Mouse (Mus musculus): ENCODE results near the gene Trio. TPM values are rescaled to one million over a fixed set of nuclear protein-coding genes. Genes with fewer than 3 reads are reported as not detected.

Gene Trio
- polyA plus RNA-seq, 1 experiment from 2014 or later: 39.5 TPM

DNA sequence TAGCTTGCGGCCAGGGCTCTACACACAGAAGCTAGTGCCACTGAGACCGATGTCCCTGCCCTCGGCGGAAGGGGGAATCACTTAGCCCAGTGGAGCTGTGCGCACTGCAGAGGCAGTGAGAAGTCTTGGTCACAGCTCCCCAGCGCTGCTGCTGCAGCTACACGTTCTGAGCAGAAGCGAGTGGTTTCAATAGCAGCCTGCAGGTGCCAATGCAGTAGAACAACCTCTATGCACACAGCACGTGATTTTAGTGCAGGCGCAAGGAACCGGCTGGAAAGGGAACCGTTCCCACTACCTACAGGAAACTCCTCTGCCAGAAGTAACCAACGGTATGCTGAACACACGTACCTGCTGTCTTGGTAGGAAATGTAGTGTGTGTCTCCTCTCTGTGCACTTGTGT lies 165.2 kb downstream of the Trio start:
- Histone ChIP-seq H3K27ac (0 out of 2 replicates have a peak overlapping the region, but pooled peaks have one; percentile 1), H3K4me2 (no peak overlapping the region), H3K9ac (no peak overlapping the region), H3K9me3 (no peaks in the 10 kb centered on the region), H3K4me1 (replicated peaks) (peaks cover 40% of the 10 kb centered on the region), H3K36me3 (peaks cover 43% of the 10 kb centered on the region), H3K27me3 (no peaks in the 10 kb centered on the region), H3K4me3 (no peak overlapping the region)
- ATAC-seq (ENCODE audit: low FRiP score): no peak
- WGBS: 92% methylated on average over 14 of the region's 14 CpGs

DNA sequence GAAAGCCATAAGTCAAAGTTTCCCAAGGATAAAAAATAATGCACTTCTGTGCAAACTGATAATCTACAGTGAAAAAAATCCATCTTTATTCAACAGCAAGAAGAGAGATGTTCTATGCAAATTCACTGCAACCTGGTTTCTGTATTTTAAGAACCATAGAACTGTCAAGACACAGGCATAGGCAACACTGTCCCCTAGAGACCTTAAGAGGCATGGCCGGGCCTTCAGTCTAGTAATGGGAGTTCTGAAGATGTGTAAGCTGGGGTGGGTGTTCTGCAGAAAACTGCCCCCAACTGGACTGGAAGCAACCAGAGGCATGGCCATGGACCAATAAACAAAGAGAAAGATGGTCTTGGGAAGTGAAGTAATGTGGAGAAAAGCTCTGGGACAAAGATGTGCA lies 166.1 kb downstream of the Trio start:
- ATAC-seq (ENCODE audit: low FRiP score): no peak
- 81% methylated on average over 1 of the region's 1 CpGs for whole genome bisulfite sequencing

DNA sequence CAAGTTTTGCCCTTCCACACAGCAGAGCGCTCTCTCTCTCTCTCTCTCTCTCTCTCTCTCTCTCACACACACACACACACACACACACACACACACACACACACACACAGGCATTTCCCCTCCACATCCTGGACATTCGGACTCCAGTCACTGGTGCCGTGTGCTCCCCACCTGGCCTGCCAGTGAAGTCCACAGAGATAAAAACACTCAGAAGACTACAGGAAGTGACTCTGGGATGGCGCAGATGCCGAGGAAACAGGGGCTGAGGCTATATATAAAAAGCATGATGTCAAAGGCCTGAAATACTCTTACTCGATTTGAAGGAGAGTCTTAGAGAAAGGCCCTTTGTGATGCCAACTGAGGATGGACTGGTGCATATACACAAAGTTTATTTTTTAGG lies 166.5 kb downstream of the Trio start:
- no peaks in the 10 kb centered on the region for H3K27me3 ChIP-seq
- ATAC-seq (ENCODE audit: low FRiP score): no peak
- 85% methylated on average over 6 of the region's 6 CpGs for WGBS

More for the DNA sequence above, 166.1 kb downstream of the Trio start:
- Histone ChIP-seq H3K4me2 (no peak overlapping the region), H3K9me3 (no peaks in the 10 kb centered on the region), H3K27me3 (no peaks in the 10 kb centered on the region), H3K36me3 (peaks cover 45% of the 10 kb centered on the region), H3K4me3 (no peak overlapping the region), H3K9ac (no peak overlapping the region), H3K4me1 (replicated peaks) (peaks cover 44% of the 10 kb centered on the region), H3K27ac (no peak overlapping the region; the same call in 1 of the 2 replicates)

DNA sequence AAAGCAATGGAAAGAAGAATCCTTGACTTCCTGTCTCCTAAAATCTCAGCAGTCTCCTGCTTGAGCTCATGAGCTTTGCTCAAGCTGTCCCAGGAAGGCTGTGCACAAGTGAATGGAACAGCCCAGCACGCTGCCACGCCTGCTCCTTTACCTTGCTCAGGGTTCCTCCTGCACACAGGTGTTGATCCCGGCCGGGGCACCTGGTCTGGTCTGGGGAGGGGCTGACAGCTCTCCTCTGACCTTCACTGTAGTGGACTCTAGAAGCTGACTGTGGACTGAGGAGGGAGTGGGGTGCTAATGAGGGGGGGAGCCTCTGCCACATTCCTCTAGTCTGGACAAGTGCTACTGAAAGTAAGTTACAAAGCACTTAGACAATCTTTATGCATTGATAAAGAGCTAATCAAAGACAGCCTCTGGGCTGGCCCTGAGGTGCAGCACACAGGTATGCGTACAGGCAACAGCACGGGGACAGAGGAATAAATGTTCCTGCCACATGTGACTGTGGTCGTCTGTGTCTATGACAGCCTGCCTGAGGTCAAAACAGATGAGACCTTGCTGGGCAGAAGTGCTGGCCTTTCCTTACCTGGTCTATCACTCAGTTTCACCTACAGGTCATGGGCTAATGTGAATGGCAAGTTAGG lies 167.3 kb downstream of the Trio start:
- Histone ChIP-seq H3K27me3 (no peaks in the 10 kb centered on the region), H3K4me3 (no peak overlapping the region), H3K27ac (no peak overlapping the region), H3K9ac (no peak overlapping the region), H3K36me3 (peaks cover 49% of the 10 kb centered on the region), H3K4me1 (replicated peaks) (peaks cover 44% of the 10 kb centered on the region), H3K4me2 (no peak overlapping the region), H3K9me3 (no peaks in the 10 kb centered on the region)
- ATAC-seq (ENCODE audit: low FRiP score): no peak
- WGBS: 86% methylated on average over 7 of the region's 7 CpGs

More for the DNA sequence above, 166.5 kb downstream of the Trio start:
- Histone ChIP-seq H3K4me2 (no peak overlapping the region), H3K9ac (no peak overlapping the region), H3K36me3 (peaks cover 45% of the 10 kb centered on the region), H3K27ac (no peak overlapping the region), H3K4me3 (no peak overlapping the region), H3K4me1 (replicated peaks) (peaks cover 44% of the 10 kb centered on the region), H3K9me3 (no peaks in the 10 kb centered on the region)

DNA sequence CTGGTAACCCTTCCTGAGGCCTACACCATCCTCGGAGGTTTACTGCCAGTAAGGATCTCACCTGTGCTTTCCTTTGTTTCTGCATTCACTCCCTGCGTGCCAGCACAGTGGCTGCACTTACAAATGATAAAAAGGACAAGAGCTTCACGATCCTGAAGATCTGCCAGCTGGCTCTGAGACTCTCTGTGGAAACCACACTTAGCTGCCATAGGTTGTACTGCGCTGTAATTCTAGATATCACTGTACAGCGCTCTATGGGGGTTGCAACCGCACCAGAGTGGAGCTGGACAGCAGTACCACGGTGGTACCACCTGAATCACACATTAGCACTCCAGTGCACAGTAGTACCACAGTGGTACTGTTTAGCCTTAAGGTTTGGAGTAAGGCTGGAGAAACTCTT lies 168.4 kb downstream of the Trio start:
- Histone ChIP-seq H3K9me3 (no peaks in the 10 kb centered on the region), H3K9ac (no peak overlapping the region), H3K4me3 (no peak overlapping the region), H3K27ac (no peak overlapping the region), H3K36me3 (peaks cover 53% of the 10 kb centered on the region), H3K4me2 (no peak overlapping the region), H3K4me1 (replicated peaks) (peaks cover 38% of the 10 kb centered on the region), H3K27me3 (no peaks in the 10 kb centered on the region)
- 91% methylated on average over 7 of the region's 7 CpGs for WGBS
- no peak for ATAC-seq (ENCODE audit: low FRiP score)

DNA sequence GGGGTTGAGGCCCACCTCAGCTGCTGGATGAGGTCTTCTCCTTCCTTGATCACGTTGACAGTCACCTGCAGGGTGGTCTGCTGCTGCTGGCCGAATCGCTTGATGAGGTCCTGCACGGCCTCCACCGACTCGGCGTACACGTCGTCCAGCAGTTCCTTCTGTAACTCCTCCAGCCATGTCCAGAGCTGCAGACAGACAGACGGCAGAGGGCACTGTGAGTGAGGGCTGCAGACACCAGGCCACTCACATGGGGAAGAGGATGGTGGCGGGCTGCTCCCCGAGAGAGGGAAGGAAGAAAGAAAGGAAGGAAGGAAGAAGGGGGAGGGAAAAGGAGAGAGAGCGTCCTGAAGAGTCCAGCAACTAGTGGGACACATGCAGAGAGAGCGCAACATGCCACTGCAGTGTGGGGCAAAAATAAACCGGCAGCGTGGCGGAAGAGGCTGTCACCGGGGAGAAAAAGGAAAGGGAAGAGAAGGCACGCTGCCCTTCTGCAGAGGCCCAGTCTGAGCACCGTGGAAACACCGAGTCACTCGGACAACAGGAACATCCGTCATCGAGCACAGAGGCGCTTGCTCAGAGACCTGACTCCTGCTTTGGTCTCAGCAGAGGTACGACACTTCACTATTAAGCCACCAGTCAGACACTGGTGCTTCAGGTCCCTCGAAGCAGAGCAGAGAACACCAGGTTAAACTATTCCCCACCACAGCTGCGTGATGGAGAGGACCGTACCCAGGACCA lies 169.4 kb downstream of the Trio start:
- peak overlapping the region; percentile 1; the same call in 1 of the 2 replicates for H3K27ac ChIP-seq
- H3K36me3 ChIP-seq: peaks cover 55% of the 10 kb centered on the region
- no peak overlapping the region for H3K4me3 ChIP-seq
- H3K27me3 ChIP-seq: no peaks in the 10 kb centered on the region
- peak overlapping the region; percentile 3; the same call in 1 of the 2 replicates for H3K9ac ChIP-seq
- 57% methylated on average over 29 of the region's 29 CpGs for WGBS
- no peaks in the 10 kb centered on the region for H3K9me3 ChIP-seq
- H3K4me2 ChIP-seq: no peak overlapping the region
- ATAC-seq (ENCODE audit: low FRiP score): no peak
- H3K4me1 ChIP-seq (replicated peaks): peaks cover 37% of the 10 kb centered on the region

DNA sequence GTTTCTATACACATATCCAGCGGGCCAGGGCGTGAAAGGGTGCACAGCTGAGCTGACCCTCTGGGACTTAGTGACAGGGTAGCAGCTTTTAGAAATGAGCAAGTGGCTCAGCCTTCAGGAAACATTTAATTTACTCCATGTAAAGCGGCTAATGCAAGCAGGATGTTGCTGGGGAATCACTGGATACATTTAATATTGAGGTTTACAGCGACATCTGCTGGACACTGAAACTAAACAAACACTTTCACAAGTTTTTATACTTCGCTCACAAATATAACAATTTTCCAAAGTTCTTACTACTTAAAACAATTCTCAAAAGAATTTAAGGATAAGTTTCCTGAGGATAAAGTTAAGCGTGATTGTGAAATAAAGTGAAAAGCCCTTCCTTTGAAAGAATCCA lies 174.3 kb downstream of the Trio start:
- Histone ChIP-seq H3K4me3 (no peak overlapping the region), H3K27ac (no peak overlapping the region), H3K9ac (no peak overlapping the region), H3K9me3 (no peaks in the 10 kb centered on the region), H3K4me2 (no peak overlapping the region), H3K27me3 (no peaks in the 10 kb centered on the region), H3K36me3 (peaks cover 94% of the 10 kb centered on the region), H3K4me1 (replicated peaks) (peaks cover 10% of the 10 kb centered on the region)
- no peak for ATAC-seq (ENCODE audit: low FRiP score)
- WGBS: 81% methylated on average over 6 of the region's 6 CpGs

DNA sequence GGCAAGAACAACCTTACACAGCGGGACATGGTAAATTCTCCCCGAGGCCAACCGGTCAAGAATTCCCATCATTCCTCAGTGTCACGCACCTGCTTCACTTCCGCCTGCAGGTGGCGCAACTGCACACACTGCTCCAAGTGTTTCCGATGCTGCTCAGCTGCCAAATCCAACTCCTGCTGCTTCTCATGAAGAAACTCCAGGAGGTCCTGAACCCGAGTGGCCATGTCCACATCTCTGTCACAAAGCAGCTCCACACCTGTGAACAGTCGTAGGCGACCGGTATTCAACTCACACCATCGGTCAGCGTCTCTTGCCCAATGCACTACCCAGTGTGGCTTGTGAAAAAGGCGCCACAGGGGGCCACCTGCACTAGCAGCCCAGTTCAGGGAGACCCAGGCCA lies 174.7 kb downstream of the Trio start:
- Histone ChIP-seq H3K9me3 (no peaks in the 10 kb centered on the region), H3K4me3 (no peak overlapping the region), H3K27ac (no peak overlapping the region), H3K27me3 (no peaks in the 10 kb centered on the region), H3K9ac (no peak overlapping the region), H3K4me2 (no peak overlapping the region), H3K36me3 (peaks cover 94% of the 10 kb centered on the region), H3K4me1 (replicated peaks) (peaks cover 6% of the 10 kb centered on the region)
- WGBS: 89% methylated on average over 14 of the region's 14 CpGs
- ATAC-seq (ENCODE audit: low FRiP score): no peak

DNA sequence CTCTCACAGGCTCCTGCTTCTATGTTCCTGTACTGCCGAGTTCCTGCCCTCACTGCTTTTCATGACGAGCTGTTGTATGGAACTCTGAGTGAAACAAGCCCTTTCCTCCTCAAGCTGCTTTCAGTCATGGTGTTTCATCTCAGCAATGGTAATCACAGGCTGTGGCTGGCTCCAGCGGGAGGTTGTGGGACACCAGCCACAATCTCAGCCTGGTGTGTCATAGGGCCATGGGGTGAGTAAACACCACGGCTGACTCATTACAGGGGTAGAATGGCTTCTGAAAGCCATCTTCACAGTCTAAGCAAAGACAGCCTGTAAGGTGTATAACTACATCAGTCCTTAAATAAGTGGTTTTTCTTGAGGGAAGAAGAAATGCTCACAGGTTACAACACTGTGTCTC lies 175.7 kb downstream of the Trio start:
- H3K4me1 ChIP-seq (replicated peaks): 0 out of 2 replicates have a peak, but pooled peaks cover 2% of the 10 kb centered on the region
- H3K27ac ChIP-seq: no peak overlapping the region
- no peak overlapping the region for H3K4me2 ChIP-seq
- H3K9ac ChIP-seq: no peak overlapping the region
- no peak overlapping the region for H3K4me3 ChIP-seq
- peaks cover 96% of the 10 kb centered on the region for H3K36me3 ChIP-seq
- no peaks in the 10 kb centered on the region for H3K9me3 ChIP-seq
- 98% methylated on average over 4 of the region's 4 CpGs for WGBS
- ATAC-seq (ENCODE audit: low FRiP score): no peak
- H3K27me3 ChIP-seq: no peaks in the 10 kb centered on the region

DNA sequence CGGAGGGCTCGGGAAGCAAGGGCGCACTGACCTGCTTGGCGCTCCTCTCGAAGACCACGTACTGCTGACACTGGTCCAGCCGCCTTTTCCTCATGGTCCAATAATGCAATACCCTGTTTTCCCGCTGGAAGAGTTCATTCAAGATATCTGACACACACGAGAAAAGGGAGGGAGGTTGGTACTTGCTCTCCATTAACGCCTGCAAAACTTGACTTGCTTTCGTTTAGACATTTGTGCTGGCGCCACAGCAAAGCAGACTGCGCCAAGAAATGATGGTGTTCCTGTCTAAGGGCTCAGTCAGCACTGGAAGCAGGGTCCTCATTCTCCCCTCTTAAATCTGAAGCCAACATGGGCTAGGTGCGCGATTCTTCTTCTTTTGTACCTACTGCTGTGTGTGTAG lies 184.0 kb downstream of the Trio start:
- H3K9me3 ChIP-seq: no peaks in the 10 kb centered on the region
- no peak overlapping the region for H3K27ac ChIP-seq
- H3K9ac ChIP-seq: no peak overlapping the region
- ATAC-seq (ENCODE audit: low FRiP score): no peak
- no peaks in the 10 kb centered on the region for H3K27me3 ChIP-seq
- H3K36me3 ChIP-seq: peaks cover 93% of the 10 kb centered on the region
- 0 out of 2 replicates have a peak, but pooled peaks cover 7% of the 10 kb centered on the region for H3K4me1 ChIP-seq (replicated peaks)
- WGBS: 90% methylated on average over 15 of the region's 15 CpGs
- H3K4me3 ChIP-seq: no peak overlapping the region
- no peak overlapping the region for H3K4me2 ChIP-seq

DNA sequence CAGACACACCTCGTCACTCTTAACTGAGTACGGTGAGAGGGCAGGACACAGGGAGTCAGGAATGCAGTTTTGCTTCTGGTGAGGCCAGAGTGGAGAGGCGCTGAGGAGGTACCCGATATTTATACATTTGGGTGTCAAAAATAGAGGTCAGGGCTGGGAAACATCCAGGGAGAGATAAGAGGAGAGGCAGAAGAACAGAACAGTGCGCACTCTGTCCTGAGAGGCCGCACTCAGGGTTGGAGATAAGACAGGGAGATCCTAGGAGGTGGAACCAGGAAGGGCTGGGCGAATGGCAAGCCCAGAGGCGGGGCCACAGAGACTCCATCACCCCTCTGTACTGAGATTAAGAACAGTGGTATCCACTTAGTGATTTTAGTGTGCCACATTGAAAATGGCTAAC lies 185.1 kb downstream of the Trio start:
- Histone ChIP-seq H3K4me3 (no peak overlapping the region), H3K9me3 (no peaks in the 10 kb centered on the region), H3K27ac (no peak overlapping the region), H3K9ac (no peak overlapping the region), H3K27me3 (no peaks in the 10 kb centered on the region), H3K4me1 (replicated peaks) (0 out of 2 replicates have a peak, but pooled peaks cover 7% of the 10 kb centered on the region), H3K36me3 (peaks cover 83% of the 10 kb centered on the region), H3K4me2 (no peak overlapping the region)
- 85% methylated on average over 8 of the region's 8 CpGs for WGBS
- no peak for ATAC-seq (ENCODE audit: low FRiP score)

DNA sequence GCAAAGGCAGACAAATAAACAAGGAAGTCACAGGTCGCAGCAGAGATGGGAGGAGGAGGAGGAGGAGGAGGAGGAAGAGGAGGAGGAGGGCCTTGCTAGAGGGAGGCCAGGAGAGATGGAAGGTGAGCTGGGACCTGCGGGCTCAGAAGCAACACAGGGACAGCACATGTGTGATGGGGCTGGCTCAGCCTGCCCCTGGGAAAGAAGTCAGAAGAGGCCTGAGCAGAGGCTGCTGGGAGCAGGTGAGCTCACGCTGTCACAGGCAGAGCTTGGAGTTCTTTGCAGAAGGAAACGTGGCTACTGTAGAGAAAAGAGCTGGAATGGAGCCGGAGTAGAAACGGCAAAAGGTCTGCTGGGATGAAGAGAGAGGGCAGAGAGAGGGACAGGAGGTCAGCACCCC lies 185.5 kb downstream of the Trio start:
- 80% methylated on average over 6 of the region's 6 CpGs for WGBS
- ATAC-seq (ENCODE audit: low FRiP score): no peak

DNA sequence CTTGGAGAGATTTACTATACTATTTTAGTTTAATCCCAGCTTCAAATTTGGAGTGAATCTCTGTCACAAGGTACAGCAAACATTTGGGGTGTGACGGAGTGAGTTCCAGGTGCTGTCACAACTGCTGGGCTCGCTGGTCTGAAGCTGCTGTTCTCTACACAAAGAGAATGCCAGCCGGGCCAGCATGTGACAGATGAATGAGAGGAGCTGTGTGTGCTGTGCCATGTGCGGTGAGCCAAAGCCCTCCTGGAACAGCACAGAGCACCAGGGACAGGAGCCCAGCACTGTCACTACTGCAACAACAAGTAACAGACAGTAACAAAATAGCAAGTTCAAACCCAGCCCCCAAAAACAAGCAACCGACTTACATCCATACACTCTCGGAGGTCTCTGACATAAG lies 194.0 kb downstream of the Trio start:
- Histone ChIP-seq H3K4me2 (no peak overlapping the region), H3K27ac (no peak overlapping the region), H3K4me3 (no peak overlapping the region), H3K4me1 (replicated peaks) (no peaks in the 10 kb centered on the region), H3K27me3 (no peaks in the 10 kb centered on the region), H3K36me3 (peaks cover 80% of the 10 kb centered on the region), H3K9me3 (no peaks in the 10 kb centered on the region), H3K9ac (no peak overlapping the region)
- ATAC-seq (ENCODE audit: low FRiP score): no peak
- WGBS: 87% methylated on average over 6 of the region's 6 CpGs

More for the DNA sequence above, 185.5 kb downstream of the Trio start:
- no peaks in the 10 kb centered on the region for H3K27me3 ChIP-seq
- H3K4me3 ChIP-seq: no peak overlapping the region
- 0 out of 2 replicates have a peak, but pooled peaks cover 7% of the 10 kb centered on the region for H3K4me1 ChIP-seq (replicated peaks)
- H3K27ac ChIP-seq: no peak overlapping the region
- H3K36me3 ChIP-seq: peaks cover 83% of the 10 kb centered on the region
- H3K4me2 ChIP-seq: no peak overlapping the region
- H3K9ac ChIP-seq: no peak overlapping the region
- H3K9me3 ChIP-seq: no peaks in the 10 kb centered on the region
